ENCODE assay signal across 11 mouse cellular contexts in the genomic region with DNA sequence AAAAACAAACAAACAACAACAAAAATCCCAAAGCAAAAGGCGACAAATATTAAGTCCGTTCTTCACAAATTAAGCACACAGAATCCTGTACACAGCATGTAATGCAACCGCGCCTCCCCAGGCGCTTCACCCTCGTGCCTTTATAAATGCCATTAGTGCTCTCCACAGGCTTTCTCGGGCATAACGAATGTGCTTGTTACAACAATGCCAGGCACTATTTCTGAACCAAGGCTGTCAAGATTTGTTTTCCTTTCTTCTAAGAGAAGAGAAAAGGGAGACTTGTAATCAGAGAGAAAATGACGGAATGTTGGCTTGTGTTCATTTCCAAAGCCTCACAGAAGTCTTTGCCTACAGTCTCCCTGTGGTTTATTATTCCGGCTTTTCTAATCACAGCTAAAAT.
DNase-seq lines count a peak whose midpoint lies in the region; ATAC-seq and TF ChIP-seq lines count a peak whose summit lies in the region.
"Had no signal": no experiment of that assay in that cellular context is flagged by ENCODE, and none has a peak within 500 bp of the region (broad histone marks: within the 10 kb centered on the region; RNA-seq: fewer than 3 reads in every experiment).

No protein-coding gene starts in this region.

- no peaks in the 10 kb centered on the region for H3K4me1 ChIP-seq in kidney, adult 2 months (ENCODE audit: control insufficient read depth, insufficient read depth, low read length)
- H3K4me1 ChIP-seq in stomach, postnatal 0 days (replicated peaks; ENCODE audit: control insufficient read depth, insufficient read depth), result no peaks in the 10 kb centered on the region

- H3K27me3 ChIP-seq in kidney, adult 2 months (replicated peaks; ENCODE audit: control insufficient read depth, insufficient read depth, low read length), result no peaks in the 10 kb centered on the region
- H3K27me3 ChIP-seq in stomach, postnatal 0 days (ENCODE audit: control insufficient read depth, insufficient read depth, low read length), result no peaks in the 10 kb centered on the region
- H3K27me3 ChIP-seq: CH12.LX had no signal

- H3K4me3 ChIP-seq in kidney, adult 2 months (ENCODE audit: insufficient read depth, low read depth, low read length), result no peak overlapping the region
- no peak overlapping the region for H3K4me3 ChIP-seq in stomach, postnatal 0 days (ENCODE audit: low read depth, low read length)
- H3K4me3 ChIP-seq: gastrocnemius, adult 2 months had no signal

- H3K9me3 ChIP-seq in stomach, postnatal 0 days (ENCODE audit: control insufficient read depth, low read length), result no peaks in the 10 kb centered on the region

- H3K36me3 ChIP-seq in kidney, adult 2 months (ENCODE audit: control insufficient read depth, insufficient read depth, low read length), result no peaks in the 10 kb centered on the region
- H3K36me3 ChIP-seq in stomach, postnatal 0 days (ENCODE audit: control insufficient read depth, insufficient read depth, low read length), result no peaks in the 10 kb centered on the region

- TF ChIP-seq EP300 in stomach, postnatal 0 days (optimal IDR thresholded peaks at IDR 0.05), result no peak

- H3K4me2 ChIP-seq in stomach, postnatal 0 days (replicated peaks; ENCODE audit: low read depth), result no peak overlapping the region

- TF ChIP-seq POLR2A in kidney, adult 2 months (IDR thresholded peaks at IDR 0.05; ENCODE audit: low read depth, low read length), result no peak
- no peak for TF ChIP-seq POLR2A in brain, embryonic 14.5 days (IDR thresholded peaks at IDR 0.05; ENCODE audit: borderline replicate concordance, extremely low read depth, insufficient read depth, insufficient read length, poor library complexity, severe bottlenecking)

- DNase-seq in kidney, adult 2 months, result peak; percentile 6
- DNase-seq in kidney, adult 8-10 months, result no peak
- peak; percentile 93 for DNase-seq in brain, embryonic 14.5 days (ENCODE audit: low read depth)
- DNase-seq in cerebellum, postnatal 10 days, result peak; percentile 31 to 44
- DNase-seq in kidney, postnatal 14 days, result peak; percentile 11
- no peak for DNase-seq in stomach, postnatal 0 days (ENCODE audit: low spot score)
- no peak for DNase-seq in lung, adult 18-20 months
- DNase-seq: gastrocnemius, adult 2 months; lung, adult 2 months had no signal

- no peak for ATAC-seq in stomach, postnatal 0 days (ENCODE audit: low FRiP score, low TSS enrichment)
- ATAC-seq in inflammation-experienced regulatory T-cells, adult 6 months, result no peak

- TF ChIP-seq CTCF in kidney, adult 2 months (conservative IDR thresholded peaks at IDR 0.05; ENCODE audit: insufficient read depth, insufficient read length, low read depth, low read length), result no peak
- TF ChIP-seq CTCF in brain, embryonic 14.5 days (IDR thresholded peaks at IDR 0.05; ENCODE audit: borderline replicate concordance, extremely low read depth, insufficient read depth, insufficient read length), result no peak
- no peak for TF ChIP-seq CTCF in stomach, postnatal 0 days (IDR thresholded peaks at IDR 0.05; ENCODE audit: low read depth)

- no peak overlapping the region for H3K9ac ChIP-seq in stomach, postnatal 0 days (ENCODE audit: low read length)

- no peak overlapping the region for H3K27ac ChIP-seq in kidney, adult 2 months (ENCODE audit: insufficient read depth, low read depth, low read length)
- H3K27ac ChIP-seq in stomach, postnatal 0 days (replicated peaks), result no peak overlapping the region
- H3K27ac ChIP-seq: gastrocnemius, adult 2 months had no signal

- WGBS in kidney, adult 2 months, result 19% methylated on average over 10 of the region's 10 CpGs
- WGBS in stomach, postnatal 0 days, result 58% methylated on average over 10 of the region's 10 CpGs

Comparison
In these comparisons a context has a peak if more than half of its experiments do, and no peak if none do; other contexts are left out.
1. DNase-seq: peak in kidney, adult 2 months (single experiment), brain, embryonic 14.5 days (single experiment), cerebellum, postnatal 10 days (2 of 2) and kidney, postnatal 14 days (single experiment); none in kidney, adult 8-10 months (0 of 2), stomach, postnatal 0 days (single experiment) and lung, adult 18-20 months (0 of 2).